Mouse (Mus musculus): ENCODE measurements around the gene Rnf26.

Gene Rnf26

GRCm38 (mm10) chr9:44093612-44094503 is 19.5 kb downstream of the Rnf26 start:
- peak; percentile 64 for DNase-seq (ENCODE audit: inconsistent ontology term)

GRCm38 (mm10) chr9:44088877-44089608 is 24.3 kb downstream of the Rnf26 start:
- DNase-seq (ENCODE audit: inconsistent ontology term), result no peak

- DNase-seq (ENCODE audit: inconsistent ontology term), result peak; percentile 30
Measured at GRCm38 (mm10) chr9:44087761-44088455, 25.4 kb downstream of the Rnf26 start.

GRCm38 (mm10) chr9:44086960-44087359 is 26.4 kb downstream of the Rnf26 start:
- no peak for DNase-seq (ENCODE audit: inconsistent ontology term)

GRCm38 (mm10) chr9:44085741-44086665 is 27.3 kb downstream of the Rnf26 start:
- peak; percentile 44 for DNase-seq (ENCODE audit: inconsistent ontology term)

GRCm38 (mm10) chr9:44085276-44085675 is 28.0 kb downstream of the Rnf26 start:
- DNase-seq (ENCODE audit: inconsistent ontology term), result no peak

- DNase-seq (ENCODE audit: inconsistent ontology term), result peak; percentile 92
Measured at GRCm38 (mm10) chr9:44084659-44085229, 28.6 kb downstream of the Rnf26 start.

GRCm38 (mm10) chr9:44084236-44084635 is 29.1 kb downstream of the Rnf26 start:
- no peak for DNase-seq (ENCODE audit: inconsistent ontology term)

GRCm38 (mm10) chr9:44083392-44084121 is 29.8 kb downstream of the Rnf26 start:
- no peak for DNase-seq (ENCODE audit: inconsistent ontology term)

GRCm38 (mm10) chr9:44082266-44082665 is 31.1 kb downstream of the Rnf26 start:
- DNase-seq (ENCODE audit: inconsistent ontology term), result no peak

GRCm38 (mm10) chr9:44081581-44081980 is 31.7 kb downstream of the Rnf26 start:
- DNase-seq (ENCODE audit: inconsistent ontology term), result no peak

- DNase-seq (ENCODE audit: inconsistent ontology term), result no peak
Measured at GRCm38 (mm10) chr9:44080953-44081352, 32.4 kb downstream of the Rnf26 start.

GRCm38 (mm10) chr9:44079997-44080780 is 33.1 kb downstream of the Rnf26 start:
- DNase-seq (ENCODE audit: inconsistent ontology term), result no peak

GRCm38 (mm10) chr9:44078955-44079756 is 34.2 kb downstream of the Rnf26 start:
- DNase-seq (ENCODE audit: inconsistent ontology term), result peak; percentile 92

GRCm38 (mm10) chr9:44078136-44078797 is 35.0 kb downstream of the Rnf26 start:
- no peak for DNase-seq (ENCODE audit: inconsistent ontology term)

- no peak for DNase-seq (ENCODE audit: inconsistent ontology term)
Measured at GRCm38 (mm10) chr9:44077266-44077910, 35.9 kb downstream of the Rnf26 start.

- DNase-seq (ENCODE audit: inconsistent ontology term), result peak; percentile 83
Measured at GRCm38 (mm10) chr9:44076764-44077120, 36.6 kb downstream of the Rnf26 start.
